Mouse (Mus musculus): ENCODE measurements around the gene Entpd2. TPM values are rescaled to one million over a fixed set of nuclear protein-coding genes. Genes with fewer than 3 reads are reported as not detected.

Entpd2 gene
- polyA plus RNA-seq, 2 experiments: 2.6 to 3.3 TPM

DNA sequence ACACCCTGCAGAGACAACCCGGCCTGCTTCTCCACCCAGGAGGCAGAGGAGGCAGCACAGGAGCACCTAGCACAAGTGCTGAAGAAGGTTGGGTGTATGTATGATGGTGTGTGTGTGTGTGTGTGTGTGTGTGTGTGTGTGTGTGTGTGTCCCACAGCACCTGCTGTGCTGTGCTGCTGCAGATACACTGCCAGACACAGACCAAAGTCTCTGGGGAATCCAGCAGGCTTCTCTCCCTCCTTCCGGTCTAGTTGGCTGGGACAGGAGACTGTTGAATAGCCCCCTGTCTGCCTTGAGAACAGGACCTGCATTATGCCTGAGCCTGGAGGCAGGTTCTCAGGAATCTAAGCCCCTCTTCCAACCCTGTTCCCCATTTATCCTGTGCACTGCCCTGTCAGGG is 22.2 kb upstream of the Entpd2 start:
- H3K9ac ChIP-seq (ENCODE audit: low read depth, low read length, severe bottlenecking): peak overlapping the region; percentile 54
- H3K27me3 ChIP-seq (ENCODE audit: control insufficient read depth, insufficient read depth, low read length): no peaks in the 10 kb centered on the region
- no peak for TF ChIP-seq POLR2A (IDR thresholded peaks at IDR 0.05; ENCODE audit: borderline replicate concordance, extremely low read depth, insufficient read depth, insufficient read length)
- DNase-seq (ENCODE audit: low spot score) (no peak), ATAC-seq (ENCODE audit: low FRiP score, low read depth) (no peak)
- H3K4me1 ChIP-seq (ENCODE audit: control insufficient read depth, insufficient read depth, low read length): peaks cover 21% of the 10 kb centered on the region
- peak overlapping the region; percentile 96 for H3K4me2 ChIP-seq (replicated peaks; ENCODE audit: low read depth, low read length, severe bottlenecking)
- H3K9me3 ChIP-seq (ENCODE audit: control insufficient read depth, low read length): no peaks in the 10 kb centered on the region
- peaks cover 23% of the 10 kb centered on the region for H3K36me3 ChIP-seq (ENCODE audit: control insufficient read depth, insufficient read depth, low read length)
- 13% methylated on average over 2 of the region's 2 CpGs for WGBS
- H3K4me3 ChIP-seq (replicated peaks; ENCODE audit: low read length): peak overlapping the region; percentile 70
- no peak overlapping the region for H3K27ac ChIP-seq (replicated peaks; ENCODE audit: low read depth, low read length)

DNA sequence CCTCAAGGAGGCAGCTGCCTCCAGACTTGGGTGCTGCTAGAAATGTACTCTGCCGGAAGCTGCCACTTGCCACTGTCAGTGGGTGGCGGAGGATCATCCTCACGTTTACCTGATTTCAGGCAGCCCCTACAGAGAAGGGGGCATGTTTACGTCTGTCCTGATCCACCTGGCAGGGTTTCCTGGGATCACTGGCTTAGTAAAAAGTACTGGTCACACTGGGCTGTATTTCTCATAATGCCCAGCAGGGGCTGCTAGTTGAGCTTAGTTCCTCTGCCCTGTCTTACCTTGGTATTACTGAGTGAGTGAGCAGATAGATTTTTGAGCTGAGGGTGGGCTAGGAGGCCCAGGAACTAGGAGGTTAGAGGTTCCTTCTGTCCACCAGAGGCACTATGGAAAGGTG is 19.1 kb upstream of the Entpd2 start:
- Histone ChIP-seq H3K4me3 (replicated peaks; ENCODE audit: low read length) (no peak overlapping the region), H3K27me3 (ENCODE audit: control insufficient read depth, insufficient read depth, low read length) (no peaks in the 10 kb centered on the region), H3K9me3 (ENCODE audit: control insufficient read depth, low read length) (no peaks in the 10 kb centered on the region), H3K4me1 (ENCODE audit: control insufficient read depth, insufficient read depth, low read length) (peaks cover 20% of the 10 kb centered on the region), H3K4me2 (replicated peaks; ENCODE audit: low read depth, low read length, severe bottlenecking) (no peak overlapping the region), H3K27ac (replicated peaks; ENCODE audit: low read depth, low read length) (no peak overlapping the region), H3K36me3 (ENCODE audit: control insufficient read depth, insufficient read depth, low read length) (peaks cover 23% of the 10 kb centered on the region), H3K9ac (ENCODE audit: low read depth, low read length, severe bottlenecking) (no peak overlapping the region)
- no peak for ATAC-seq (ENCODE audit: low FRiP score, low read depth)
- 68% methylated on average over 4 of the region's 4 CpGs for WGBS
- no peak for TF ChIP-seq POLR2A (IDR thresholded peaks at IDR 0.05; ENCODE audit: borderline replicate concordance, extremely low read depth, insufficient read depth, insufficient read length)
- DNase-seq (ENCODE audit: low spot score): peak; percentile 58

DNA sequence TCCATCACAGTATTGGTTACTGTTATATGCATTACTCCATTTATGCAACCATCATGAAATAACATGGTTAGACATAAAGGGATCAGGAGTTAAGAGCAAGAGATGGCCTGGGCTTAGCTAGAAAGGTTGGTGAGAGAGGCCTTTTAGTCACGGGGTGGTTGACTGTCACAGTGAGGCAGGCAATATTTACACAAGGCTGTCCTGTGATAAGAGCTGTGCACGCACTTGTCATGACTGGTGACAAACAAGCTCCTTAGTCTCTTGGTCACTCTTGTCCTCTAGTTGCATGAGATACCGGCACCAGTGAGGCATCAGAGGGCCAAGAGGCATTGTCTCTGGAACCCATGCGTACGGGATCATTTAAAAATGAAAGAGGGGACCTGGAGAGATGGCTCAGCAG is 11.2 kb upstream of the Entpd2 start:
- Histone ChIP-seq H3K27me3 (ENCODE audit: control insufficient read depth, insufficient read depth, low read length) (no peaks in the 10 kb centered on the region), H3K4me2 (replicated peaks; ENCODE audit: low read depth, low read length, severe bottlenecking) (no peak overlapping the region), H3K27ac (replicated peaks; ENCODE audit: low read depth, low read length) (no peak overlapping the region), H3K9me3 (ENCODE audit: control insufficient read depth, low read length) (no peaks in the 10 kb centered on the region), H3K36me3 (ENCODE audit: control insufficient read depth, insufficient read depth, low read length) (no peaks in the 10 kb centered on the region), H3K4me3 (replicated peaks; ENCODE audit: low read length) (no peak overlapping the region), H3K9ac (ENCODE audit: low read depth, low read length, severe bottlenecking) (no peak overlapping the region), H3K4me1 (ENCODE audit: control insufficient read depth, insufficient read depth, low read length) (no peaks in the 10 kb centered on the region)
- 86% methylated on average over 5 of the region's 5 CpGs for WGBS
- no peak for TF ChIP-seq POLR2A (IDR thresholded peaks at IDR 0.05; ENCODE audit: borderline replicate concordance, extremely low read depth, insufficient read depth, insufficient read length)
- no peak for DNase-seq (ENCODE audit: low spot score)
- no peak for ATAC-seq (ENCODE audit: low FRiP score, low read depth)

DNA sequence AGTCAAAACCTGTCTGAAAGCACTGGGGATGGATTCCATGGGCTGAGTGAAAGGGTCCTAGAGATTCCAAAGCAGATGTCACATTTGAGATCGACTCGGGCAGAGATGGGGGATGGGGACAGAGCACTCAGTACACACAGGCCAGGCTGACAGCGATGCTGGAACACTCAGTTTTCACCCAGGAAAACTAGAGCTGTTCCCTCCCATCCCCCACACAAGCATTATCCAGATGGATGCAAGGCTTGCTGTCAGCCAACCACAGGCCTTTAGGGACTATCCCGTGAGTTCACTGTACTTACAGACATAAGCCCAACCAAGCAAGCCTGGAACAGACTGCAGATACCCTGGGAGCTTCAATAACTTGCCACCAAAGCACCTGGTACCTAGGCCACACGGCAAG is 4.4 kb upstream of the Entpd2 start:
- DNase-seq (ENCODE audit: low spot score): no peak
- no peak overlapping the region for H3K4me3 ChIP-seq (replicated peaks; ENCODE audit: low read length)

DNA sequence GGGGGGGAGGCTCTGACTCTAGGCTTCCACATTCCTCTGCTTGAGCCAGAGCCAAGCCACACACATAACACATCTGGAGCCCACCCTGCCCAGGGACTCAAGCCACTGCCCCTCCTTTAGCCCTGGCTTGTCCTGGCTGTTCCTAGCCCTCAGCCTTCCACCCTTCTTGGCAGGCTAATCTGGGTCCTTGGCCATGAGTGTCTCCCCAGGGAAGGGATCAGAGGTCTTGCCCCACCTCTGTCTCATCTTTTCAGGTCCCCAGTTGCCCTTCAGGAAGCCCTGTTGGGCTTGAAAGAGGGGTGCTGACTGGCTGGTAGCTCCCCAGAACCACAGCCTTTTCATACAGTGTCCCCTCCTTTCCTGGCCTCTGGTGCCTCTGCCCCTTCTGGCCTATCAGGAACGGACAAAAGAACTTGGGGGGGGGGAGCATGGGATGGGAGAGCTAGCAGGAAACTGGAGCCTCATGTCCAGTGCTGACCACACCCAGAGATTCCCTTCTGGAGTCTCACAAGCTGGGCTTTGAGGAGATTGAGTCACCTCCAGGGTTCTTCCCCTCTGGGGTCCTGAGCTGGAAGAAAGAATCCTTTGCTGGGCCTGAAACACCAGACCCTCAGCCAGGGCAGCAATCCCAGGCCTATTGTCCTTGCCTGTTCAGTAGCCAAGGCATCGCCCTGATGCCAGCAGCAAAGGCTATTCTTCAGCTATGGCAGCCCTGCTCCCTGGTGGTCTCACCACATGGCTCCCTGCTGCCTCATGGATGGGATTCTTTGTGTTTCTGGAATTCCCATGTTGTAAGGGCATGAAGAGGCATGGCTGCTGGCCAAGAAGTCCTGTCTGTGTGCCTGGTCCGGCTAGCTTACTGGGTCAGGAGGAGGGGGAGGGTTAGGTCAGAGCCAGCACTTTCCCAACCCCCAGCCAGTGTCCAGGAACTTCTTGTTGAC is 1.1 kb upstream of the Entpd2 start:
- ATAC-seq (ENCODE audit: low FRiP score, low read depth): no peak
- H3K36me3 ChIP-seq (ENCODE audit: control insufficient read depth, insufficient read depth, low read length): no peaks in the 10 kb centered on the region
- 44% methylated on average over 3 of the region's 3 CpGs for WGBS

More for the DNA sequence above, 4.4 kb upstream of the Entpd2 start:
- TF ChIP-seq POLR2A (IDR thresholded peaks at IDR 0.05; ENCODE audit: borderline replicate concordance, extremely low read depth, insufficient read depth, insufficient read length): no peak
- Histone ChIP-seq H3K36me3 (ENCODE audit: control insufficient read depth, insufficient read depth, low read length) (no peaks in the 10 kb centered on the region), H3K27ac (replicated peaks; ENCODE audit: low read depth, low read length) (no peak overlapping the region), H3K4me1 (ENCODE audit: control insufficient read depth, insufficient read depth, low read length) (0 out of 2 replicates have a peak, but pooled peaks cover 7% of the 10 kb centered on the region), H3K4me2 (replicated peaks; ENCODE audit: low read depth, low read length, severe bottlenecking) (no peak overlapping the region), H3K9ac (ENCODE audit: low read depth, low read length, severe bottlenecking) (no peak overlapping the region), H3K27me3 (ENCODE audit: control insufficient read depth, insufficient read depth, low read length) (peaks cover 18% of the 10 kb centered on the region), H3K9me3 (ENCODE audit: control insufficient read depth, low read length) (no peaks in the 10 kb centered on the region)
- WGBS: 64% methylated on average over 5 of the region's 5 CpGs
- no peak for ATAC-seq (ENCODE audit: low FRiP score, low read depth)

More for the DNA sequence above, 1.1 kb upstream of the Entpd2 start:
- 0 out of 2 replicates have a peak, but pooled peaks cover 7% of the 10 kb centered on the region for H3K4me1 ChIP-seq (ENCODE audit: control insufficient read depth, insufficient read depth, low read length)
- H3K9me3 ChIP-seq (ENCODE audit: control insufficient read depth, low read length): no peaks in the 10 kb centered on the region
- no peak overlapping the region for H3K27ac ChIP-seq (replicated peaks; ENCODE audit: low read depth, low read length)
- H3K4me2 ChIP-seq (replicated peaks; ENCODE audit: low read depth, low read length, severe bottlenecking): no peak overlapping the region
- TF ChIP-seq POLR2A (IDR thresholded peaks at IDR 0.05; ENCODE audit: borderline replicate concordance, extremely low read depth, insufficient read depth, insufficient read length): no peak
- H3K27me3 ChIP-seq (ENCODE audit: control insufficient read depth, insufficient read depth, low read length): peaks cover 41% of the 10 kb centered on the region
- DNase-seq (ENCODE audit: low spot score): peak; percentile 20
- no peak overlapping the region for H3K4me3 ChIP-seq (replicated peaks; ENCODE audit: low read length)
- no peak overlapping the region for H3K9ac ChIP-seq (ENCODE audit: low read depth, low read length, severe bottlenecking)

Data from limb, embryonic 14.5 days (tissue).